Mouse (Mus musculus): ENCODE data around the gene Snx10. TPM values are rescaled to one million over a fixed set of nuclear protein-coding genes. Genes with fewer than 3 reads are reported as not detected.

Snx10 gene
- polyA plus RNA-seq, 1 experiment from 2014 or later = 21.4 TPM

- H3K9me3 ChIP-seq (replicated peaks) = 0 out of 2 replicates have a peak, but pooled peaks cover 4% of the 10 kb centered on the region
- WGBS = 87% methylated on average over 10 of the region's 10 CpGs
- 0 out of 2 replicates have a peak, but pooled peaks cover 7% of the 10 kb centered on the region for H3K36me3 ChIP-seq
- no peak overlapping the region for H3K9ac ChIP-seq
- no peak overlapping the region for H3K4me2 ChIP-seq
- H3K27ac ChIP-seq (ENCODE audit: poor library complexity, severe bottlenecking) = no peak overlapping the region
- no peaks in the 10 kb centered on the region for H3K27me3 ChIP-seq (replicated peaks)
- no peak overlapping the region for H3K4me3 ChIP-seq
- ATAC-seq (ENCODE audit: insufficient number of reproducible peaks, low FRiP score) = no peak
- peaks cover 8% of the 10 kb centered on the region for H3K4me1 ChIP-seq (replicated peaks)
Measured at GRCm38 (mm10) chr6:51535571-51535970, 11.9 kb downstream of the Snx10 start.

GRCm38 (mm10) chr6:51540525-51540924, 16.8 kb downstream of the Snx10 start:
- no peak overlapping the region for H3K9ac ChIP-seq
- no peak for ATAC-seq (ENCODE audit: insufficient number of reproducible peaks, low FRiP score)
- WGBS = 87% methylated on average over 6 of the region's 6 CpGs
- 0 out of 2 replicates have a peak, but pooled peaks cover 4% of the 10 kb centered on the region for H3K9me3 ChIP-seq (replicated peaks)
- H3K27ac ChIP-seq (ENCODE audit: poor library complexity, severe bottlenecking) = no peak overlapping the region
- H3K4me3 ChIP-seq = no peak overlapping the region
- 0 out of 2 replicates have a peak, but pooled peaks cover 7% of the 10 kb centered on the region for H3K36me3 ChIP-seq
- H3K4me2 ChIP-seq = no peak overlapping the region
- H3K4me1 ChIP-seq (replicated peaks) = peaks cover 21% of the 10 kb centered on the region
- H3K27me3 ChIP-seq (replicated peaks) = no peaks in the 10 kb centered on the region

- Histone ChIP-seq H3K9ac (no peak overlapping the region), H3K4me3 (no peak overlapping the region), H3K27ac (ENCODE audit: poor library complexity, severe bottlenecking) (no peak overlapping the region), H3K9me3 (replicated peaks) (0 out of 2 replicates have a peak, but pooled peaks cover 4% of the 10 kb centered on the region), H3K27me3 (replicated peaks) (no peaks in the 10 kb centered on the region), H3K4me1 (replicated peaks) (peaks cover 26% of the 10 kb centered on the region), H3K4me2 (no peak overlapping the region), H3K36me3 (0 out of 2 replicates have a peak, but pooled peaks cover 7% of the 10 kb centered on the region)
- WGBS = 80% methylated on average over 7 of the region's 7 CpGs
- ATAC-seq (ENCODE audit: insufficient number of reproducible peaks, low FRiP score) = no peak
Measured at GRCm38 (mm10) chr6:51541422-51541821, 17.7 kb downstream of the Snx10 start.

- Histone ChIP-seq H3K9me3 (replicated peaks) (0 out of 2 replicates have a peak, but pooled peaks cover 4% of the 10 kb centered on the region), H3K4me2 (no peak overlapping the region), H3K4me3 (no peak overlapping the region), H3K36me3 (0 out of 2 replicates have a peak, but pooled peaks cover 7% of the 10 kb centered on the region), H3K9ac (no peak overlapping the region), H3K27ac (ENCODE audit: poor library complexity, severe bottlenecking) (no peak overlapping the region), H3K27me3 (replicated peaks) (no peaks in the 10 kb centered on the region), H3K4me1 (replicated peaks) (peaks cover 26% of the 10 kb centered on the region)
- 82% methylated on average over 4 of the region's 4 CpGs for WGBS
- ATAC-seq (ENCODE audit: insufficient number of reproducible peaks, low FRiP score) = no peak
Measured at GRCm38 (mm10) chr6:51542147-51542546, 18.4 kb downstream of the Snx10 start.

- H3K9ac ChIP-seq = no peak overlapping the region
- no peak overlapping the region for H3K4me3 ChIP-seq
- ATAC-seq (ENCODE audit: insufficient number of reproducible peaks, low FRiP score) = no peak
- no peak overlapping the region for H3K27ac ChIP-seq (ENCODE audit: poor library complexity, severe bottlenecking)
- H3K9me3 ChIP-seq (replicated peaks) = 0 out of 2 replicates have a peak, but pooled peaks cover 4% of the 10 kb centered on the region
- H3K27me3 ChIP-seq (replicated peaks) = no peaks in the 10 kb centered on the region
- 0 out of 2 replicates have a peak, but pooled peaks cover 4% of the 10 kb centered on the region for H3K36me3 ChIP-seq
- H3K4me2 ChIP-seq = no peak overlapping the region
- WGBS = 80% methylated on average over 6 of the region's 6 CpGs
- peaks cover 26% of the 10 kb centered on the region for H3K4me1 ChIP-seq (replicated peaks)
Measured at GRCm38 (mm10) chr6:51543639-51544117, 20.0 kb downstream of the Snx10 start.

GRCm38 (mm10) chr6:51544118-51544681, 20.5 kb downstream of the Snx10 start:
- Histone ChIP-seq H3K27me3 (replicated peaks) (no peaks in the 10 kb centered on the region), H3K27ac (ENCODE audit: poor library complexity, severe bottlenecking) (no peak overlapping the region)
- 42% methylated on average over 7 of the region's 7 CpGs for WGBS

GRCm38 (mm10) chr6:51545219-51545859, 21.6 kb downstream of the Snx10 start:
- Histone ChIP-seq H3K4me3 (0 out of 2 replicates have a peak overlapping the region, but pooled peaks have one; percentile 3), H3K9me3 (replicated peaks) (no peaks in the 10 kb centered on the region), H3K27ac (ENCODE audit: poor library complexity, severe bottlenecking) (0 out of 2 replicates have a peak overlapping the region, but pooled peaks have one; percentile 37), H3K4me2 (peak overlapping the region; percentile 48), H3K27me3 (replicated peaks) (no peaks in the 10 kb centered on the region), H3K36me3 (no peaks in the 10 kb centered on the region), H3K9ac (no peak overlapping the region), H3K4me1 (replicated peaks) (peaks cover 26% of the 10 kb centered on the region)
- WGBS = 63% methylated on average over 11 of the region's 11 CpGs
- ATAC-seq (ENCODE audit: insufficient number of reproducible peaks, low FRiP score) = no peak

More at GRCm38 (mm10) chr6:51544118-51544681, 20.5 kb downstream of the Snx10 start:
- Histone ChIP-seq H3K4me2 (peak overlapping the region; percentile 48), H3K9ac (no peak overlapping the region), H3K36me3 (0 out of 2 replicates have a peak, but pooled peaks cover 2% of the 10 kb centered on the region), H3K4me3 (no peak overlapping the region), H3K9me3 (replicated peaks) (0 out of 2 replicates have a peak, but pooled peaks cover 4% of the 10 kb centered on the region), H3K4me1 (replicated peaks) (peaks cover 26% of the 10 kb centered on the region)
- peak; percentile 55; the same call in 1 of the 2 replicates for ATAC-seq (ENCODE audit: insufficient number of reproducible peaks, low FRiP score)

- 82% methylated on average over 2 of the region's 2 CpGs for WGBS
Measured at GRCm38 (mm10) chr6:51546085-51546484, 22.4 kb downstream of the Snx10 start.

GRCm38 (mm10) chr6:51548757-51549156, 25.1 kb downstream of the Snx10 start:
- H3K4me2 ChIP-seq = no peak overlapping the region
- no peak overlapping the region for H3K4me3 ChIP-seq
- H3K9me3 ChIP-seq (replicated peaks) = no peaks in the 10 kb centered on the region
- no peak overlapping the region for H3K9ac ChIP-seq
- peaks cover 10% of the 10 kb centered on the region for H3K36me3 ChIP-seq
- H3K4me1 ChIP-seq (replicated peaks) = peaks cover 19% of the 10 kb centered on the region
- H3K27ac ChIP-seq (ENCODE audit: poor library complexity, severe bottlenecking) = no peak overlapping the region
- H3K27me3 ChIP-seq (replicated peaks) = no peaks in the 10 kb centered on the region
- WGBS = 63% methylated on average over 5 of the region's 5 CpGs
- ATAC-seq (ENCODE audit: insufficient number of reproducible peaks, low FRiP score) = no peak

More at GRCm38 (mm10) chr6:51546085-51546484, 22.4 kb downstream of the Snx10 start:
- H3K9me3 ChIP-seq (replicated peaks) = no peaks in the 10 kb centered on the region
- H3K9ac ChIP-seq = no peak overlapping the region
- H3K4me3 ChIP-seq = no peak overlapping the region
- no peak for ATAC-seq (ENCODE audit: insufficient number of reproducible peaks, low FRiP score)
- H3K36me3 ChIP-seq = no peaks in the 10 kb centered on the region; the same call in 1 of the 2 replicates
- H3K27me3 ChIP-seq (replicated peaks) = no peaks in the 10 kb centered on the region
- H3K27ac ChIP-seq (ENCODE audit: poor library complexity, severe bottlenecking) = no peak overlapping the region
- H3K4me1 ChIP-seq (replicated peaks) = peaks cover 26% of the 10 kb centered on the region
- H3K4me2 ChIP-seq = no peak overlapping the region

- H3K9me3 ChIP-seq (replicated peaks) = no peaks in the 10 kb centered on the region
- no peak overlapping the region for H3K4me3 ChIP-seq
- 77% methylated on average over 10 of the region's 10 CpGs for WGBS
- H3K27me3 ChIP-seq (replicated peaks) = no peaks in the 10 kb centered on the region
- H3K27ac ChIP-seq (ENCODE audit: poor library complexity, severe bottlenecking) = no peak overlapping the region
- H3K4me1 ChIP-seq (replicated peaks) = peaks cover 10% of the 10 kb centered on the region
- H3K4me2 ChIP-seq = no peak overlapping the region
- ATAC-seq (ENCODE audit: insufficient number of reproducible peaks, low FRiP score) = no peak
- no peak overlapping the region for H3K9ac ChIP-seq
- peaks cover 10% of the 10 kb centered on the region for H3K36me3 ChIP-seq
Measured at GRCm38 (mm10) chr6:51551267-51551802, 27.6 kb downstream of the Snx10 start.

- H3K27ac ChIP-seq (ENCODE audit: poor library complexity, severe bottlenecking) = no peak overlapping the region
- no peak overlapping the region for H3K4me3 ChIP-seq
- H3K27me3 ChIP-seq (replicated peaks) = no peaks in the 10 kb centered on the region
- 95% methylated on average over 7 of the region's 7 CpGs for WGBS
- H3K4me1 ChIP-seq (replicated peaks) = peaks cover 11% of the 10 kb centered on the region; the same call in 1 of the 2 replicates
- ATAC-seq (ENCODE audit: insufficient number of reproducible peaks, low FRiP score) = no peak
- no peak overlapping the region for H3K4me2 ChIP-seq
- H3K9ac ChIP-seq = no peak overlapping the region
- no peaks in the 10 kb centered on the region for H3K9me3 ChIP-seq (replicated peaks)
- H3K36me3 ChIP-seq = peaks cover 5% of the 10 kb centered on the region
Measured at GRCm38 (mm10) chr6:51556562-51556961, 32.9 kb downstream of the Snx10 start.
